Mouse (Mus musculus) brain, embryonic 14.5 days (tissue): ENCODE results near the gene Rbm33. TPM values are rescaled to one million over a fixed set of nuclear protein-coding genes. Genes with fewer than 3 reads are reported as not detected.

Experiments
- DNase-seq: peaks from one replicate; pipeline ENCODE4 v3.0.0-alpha.2; 2011; ENCODE audit warnings: low read depth
- CTCF ChIP-seq: fragments of 200-500 bp; IDR thresholded peaks from 2 replicates; pipeline ENCODE4 v1.5.1; 2012; ENCODE audit warnings: inconsistent platforms, mild to moderate bottlenecking, moderate library complexity, borderline replicate concordance; ENCODE audit not compliant: insufficient read depth, insufficient read length; ENCODE audit errors: extremely low read depth
- POLR2A ChIP-seq: fragments of 200-500 bp; IDR thresholded peaks from 2 replicates; pipeline ENCODE4 v1.6.1; 2012; ENCODE audit warnings: mild to moderate bottlenecking, inconsistent platforms, borderline replicate concordance; ENCODE audit not compliant: poor library complexity, insufficient read depth, insufficient read length, severe bottlenecking; ENCODE audit errors: extremely low read depth
- polyA plus RNA-seq: library from polyadenylated mRNA; depleted of rRNA; stranded (reverse); fragments of >200 nt; gene quantifications from 2 replicates; pipeline ENCODE4 v1.2.3, GENCODE M21; 2012; rRNA removed

Gene Rbm33
- polyA plus RNA-seq, result 55.1 and 62.6 TPM in 2 replicates

- DNase-seq, result peak; percentile 98
- TF ChIP-seq POLR2A (peak; percentile 87), CTCF (no peak)
Measured at GRCm38 (mm10) chr5:28316722-28317245, at the start of gene Rbm33. TSS of gene Rbm33 (plus strand) at chr5:28317121.

- no peak for DNase-seq
- TF ChIP-seq CTCF, result no peak
- no peak for TF ChIP-seq POLR2A
Measured at GRCm38 (mm10) chr5:28267576-28267975, 49.3 kb upstream of the Rbm33 start.

GRCm38 (mm10) chr5:28269469-28269991 lies 47.4 kb upstream of the Rbm33 start:
- no peak for DNase-seq
- no peak for TF ChIP-seq CTCF
- no peak for TF ChIP-seq POLR2A

- TF ChIP-seq POLR2A, result no peak
- no peak for TF ChIP-seq CTCF
- no peak for DNase-seq
Measured at GRCm38 (mm10) chr5:28272836-28273235, 44.1 kb upstream of the Rbm33 start.

- TF ChIP-seq CTCF (no peak), POLR2A (no peak)
- no peak for DNase-seq
Measured at GRCm38 (mm10) chr5:28277279-28277678, 39.6 kb upstream of the Rbm33 start.

- TF ChIP-seq CTCF (no peak), POLR2A (no peak)
- DNase-seq, result no peak
Measured at GRCm38 (mm10) chr5:28289111-28289510, 27.8 kb upstream of the Rbm33 start.

GRCm38 (mm10) chr5:28290630-28291029 lies 26.3 kb upstream of the Rbm33 start:
- no peak for DNase-seq
- no peak for TF ChIP-seq CTCF
- TF ChIP-seq POLR2A, result no peak

GRCm38 (mm10) chr5:28291118-28291850 lies 25.6 kb upstream of the Rbm33 start:
- DNase-seq, result no peak
- no peak for TF ChIP-seq CTCF
- no peak for TF ChIP-seq POLR2A

GRCm38 (mm10) chr5:28292281-28292680 lies 24.6 kb upstream of the Rbm33 start:
- peak; percentile 1 for DNase-seq
- TF ChIP-seq CTCF (no peak), POLR2A (no peak)

- no peak for TF ChIP-seq POLR2A
- TF ChIP-seq CTCF, result peak; percentile 98
Measured at GRCm38 (mm10) chr5:28293990-28294389, 22.9 kb upstream of the Rbm33 start.

GRCm38 (mm10) chr5:28298161-28298560 lies 18.8 kb upstream of the Rbm33 start:
- TF ChIP-seq POLR2A (no peak), CTCF (no peak)
- DNase-seq, result no peak

More at GRCm38 (mm10) chr5:28293990-28294389, 22.9 kb upstream of the Rbm33 start:
- DNase-seq, result peak; percentile 80
